Mouse (Mus musculus): ENCODE measurements around the gene Zfp668. TPM values are rescaled to one million over a fixed set of nuclear protein-coding genes. Genes with fewer than 3 reads are reported as not detected.

The Zfp668 gene
- polyA plus RNA-seq, 1 experiment from 2014 or later: 31.1 TPM

- 0 out of 2 replicates have a peak, but pooled peaks have one; percentile 2 for ATAC-seq (ENCODE audit: insufficient number of reproducible peaks, insufficient read depth, low FRiP score, low TSS enrichment, low read depth)
- WGBS: 4% methylated on average over 20 of the region's 20 CpGs
- H3K4me2 ChIP-seq: peak overlapping the region; percentile 88
- no peaks in the 10 kb centered on the region for H3K9me3 ChIP-seq
- peaks cover 27% of the 10 kb centered on the region for H3K4me1 ChIP-seq (replicated peaks)
- peak overlapping the region; percentile 99 for H3K27ac ChIP-seq
- peak overlapping the region; percentile 97 for H3K9ac ChIP-seq (replicated peaks)
- peaks cover 53% of the 10 kb centered on the region for H3K36me3 ChIP-seq
- H3K4me3 ChIP-seq (replicated peaks): peak overlapping the region; percentile 90
- no peaks in the 10 kb centered on the region for H3K27me3 ChIP-seq
These were observed 1.6 kb downstream of the Zfp668 start for GRCm38 (mm10) chr7:127874812-127875626.

- ATAC-seq (ENCODE audit: insufficient number of reproducible peaks, insufficient read depth, low FRiP score, low TSS enrichment, low read depth): no peak
- no peak overlapping the region for H3K27ac ChIP-seq
- no peak overlapping the region for H3K9ac ChIP-seq (replicated peaks)
- no peaks in the 10 kb centered on the region for H3K27me3 ChIP-seq
- no peak overlapping the region for H3K4me2 ChIP-seq
- no peaks in the 10 kb centered on the region for H3K9me3 ChIP-seq
- no peak overlapping the region for H3K4me3 ChIP-seq (replicated peaks)
- peaks cover 17% of the 10 kb centered on the region for H3K4me1 ChIP-seq (replicated peaks)
- peaks cover 62% of the 10 kb centered on the region for H3K36me3 ChIP-seq
- 85% methylated on average over 5 of the region's 5 CpGs for WGBS
These were observed 6.3 kb downstream of the Zfp668 start for GRCm38 (mm10) chr7:127870136-127870821.

GRCm38 (mm10) chr7:127869149-127869810 lies 7.3 kb downstream of the Zfp668 start:
- peaks cover 72% of the 10 kb centered on the region for H3K36me3 ChIP-seq
- no peaks in the 10 kb centered on the region for H3K9me3 ChIP-seq
- no peak overlapping the region for H3K4me2 ChIP-seq
- no peak overlapping the region for H3K9ac ChIP-seq (replicated peaks)
- H3K4me3 ChIP-seq (replicated peaks): no peak overlapping the region
- H3K27ac ChIP-seq: no peak overlapping the region
- H3K4me1 ChIP-seq (replicated peaks): peaks cover 13% of the 10 kb centered on the region
- WGBS: 87% methylated on average over 3 of the region's 3 CpGs
- no peaks in the 10 kb centered on the region for H3K27me3 ChIP-seq
- ATAC-seq (ENCODE audit: insufficient number of reproducible peaks, insufficient read depth, low FRiP score, low TSS enrichment, low read depth): no peak

GRCm38 (mm10) chr7:127867641-127868040 lies 9.0 kb downstream of the Zfp668 start:
- WGBS: 96% methylated on average over 18 of the region's 18 CpGs
- no peaks in the 10 kb centered on the region for H3K4me1 ChIP-seq (replicated peaks)
- H3K9ac ChIP-seq (replicated peaks): no peak overlapping the region
- peaks cover 65% of the 10 kb centered on the region for H3K36me3 ChIP-seq
- H3K4me3 ChIP-seq (replicated peaks): no peak overlapping the region
- H3K27me3 ChIP-seq: no peaks in the 10 kb centered on the region
- H3K9me3 ChIP-seq: no peaks in the 10 kb centered on the region
- H3K4me2 ChIP-seq: no peak overlapping the region
- no peak overlapping the region for H3K27ac ChIP-seq
- ATAC-seq (ENCODE audit: insufficient number of reproducible peaks, insufficient read depth, low FRiP score, low TSS enrichment, low read depth): no peak

- Histone ChIP-seq H3K9me3 (no peaks in the 10 kb centered on the region), H3K36me3 (peaks cover 57% of the 10 kb centered on the region), H3K4me2 (no peak overlapping the region), H3K4me3 (replicated peaks) (no peak overlapping the region), H3K27me3 (no peaks in the 10 kb centered on the region), H3K9ac (replicated peaks) (no peak overlapping the region), H3K4me1 (replicated peaks) (no peaks in the 10 kb centered on the region), H3K27ac (no peak overlapping the region)
- no peak for ATAC-seq (ENCODE audit: insufficient number of reproducible peaks, insufficient read depth, low FRiP score, low TSS enrichment, low read depth)
- WGBS: 90% methylated on average over 12 of the region's 12 CpGs
These were observed 10.2 kb downstream of the Zfp668 start for GRCm38 (mm10) chr7:127866434-127866833.

GRCm38 (mm10) chr7:127858258-127858657 lies 18.4 kb downstream of the Zfp668 start:
- H3K9me3 ChIP-seq: no peaks in the 10 kb centered on the region
- H3K27me3 ChIP-seq: no peaks in the 10 kb centered on the region
- H3K27ac ChIP-seq: no peak overlapping the region
- H3K4me3 ChIP-seq (replicated peaks): no peak overlapping the region
- H3K36me3 ChIP-seq: no peaks in the 10 kb centered on the region; the same call in 1 of the 2 replicates
- WGBS: 90% methylated on average over 6 of the region's 6 CpGs
- no peak overlapping the region for H3K4me2 ChIP-seq
- H3K9ac ChIP-seq (replicated peaks): no peak overlapping the region
- no peaks in the 10 kb centered on the region for H3K4me1 ChIP-seq (replicated peaks)
- no peak for ATAC-seq (ENCODE audit: insufficient number of reproducible peaks, insufficient read depth, low FRiP score, low TSS enrichment, low read depth)

- 66% methylated on average over 5 of the region's 5 CpGs for WGBS
- no peaks in the 10 kb centered on the region for H3K4me1 ChIP-seq (replicated peaks)
- H3K27ac ChIP-seq: no peak overlapping the region
- no peak for ATAC-seq (ENCODE audit: insufficient number of reproducible peaks, insufficient read depth, low FRiP score, low TSS enrichment, low read depth)
- H3K4me2 ChIP-seq: no peak overlapping the region
- H3K27me3 ChIP-seq: no peaks in the 10 kb centered on the region
- H3K9me3 ChIP-seq: no peaks in the 10 kb centered on the region
- peaks cover 26% of the 10 kb centered on the region for H3K36me3 ChIP-seq
- H3K4me3 ChIP-seq (replicated peaks): no peak overlapping the region
- H3K9ac ChIP-seq (replicated peaks): no peak overlapping the region
These were observed 25.7 kb downstream of the Zfp668 start for GRCm38 (mm10) chr7:127850906-127851305.

GRCm38 (mm10) chr7:127849973-127850875 lies 26.4 kb downstream of the Zfp668 start:
- Histone ChIP-seq H3K36me3 (peaks cover 29% of the 10 kb centered on the region), H3K4me2 (no peak overlapping the region), H3K9ac (replicated peaks) (no peak overlapping the region), H3K27me3 (no peaks in the 10 kb centered on the region), H3K27ac (no peak overlapping the region), H3K9me3 (no peaks in the 10 kb centered on the region), H3K4me1 (replicated peaks) (no peaks in the 10 kb centered on the region), H3K4me3 (replicated peaks) (no peak overlapping the region)
- 76% methylated on average over 6 of the region's 6 CpGs for WGBS
- ATAC-seq (ENCODE audit: insufficient number of reproducible peaks, insufficient read depth, low FRiP score, low TSS enrichment, low read depth): no peak

GRCm38 (mm10) chr7:127842001-127842718 lies 34.5 kb downstream of the Zfp668 start:
- H3K4me3 ChIP-seq (replicated peaks): peak overlapping the region; percentile 74
- peaks cover 8% of the 10 kb centered on the region for H3K4me1 ChIP-seq (replicated peaks)
- no peaks in the 10 kb centered on the region for H3K27me3 ChIP-seq
- peaks cover 33% of the 10 kb centered on the region for H3K36me3 ChIP-seq
- peak overlapping the region; percentile 87 for H3K27ac ChIP-seq
- WGBS: under 1% methylated on average over 40 of the region's 40 CpGs
- ATAC-seq (ENCODE audit: insufficient number of reproducible peaks, insufficient read depth, low FRiP score, low TSS enrichment, low read depth): peak; percentile 13
- peak overlapping the region; percentile 66 for H3K9ac ChIP-seq (replicated peaks)
- no peaks in the 10 kb centered on the region for H3K9me3 ChIP-seq
- H3K4me2 ChIP-seq: peak overlapping the region; percentile 94

- peaks cover 8% of the 10 kb centered on the region for H3K4me1 ChIP-seq (replicated peaks)
- peak overlapping the region; percentile 87 for H3K27ac ChIP-seq
- H3K36me3 ChIP-seq: peaks cover 26% of the 10 kb centered on the region
- H3K4me2 ChIP-seq: peak overlapping the region; percentile 94
- WGBS: under 1% methylated on average over 46 of the region's 46 CpGs
- H3K9me3 ChIP-seq: no peaks in the 10 kb centered on the region
- peak overlapping the region; percentile 74 for H3K4me3 ChIP-seq (replicated peaks)
- H3K9ac ChIP-seq (replicated peaks): peak overlapping the region; percentile 66
- peak; percentile 91 for ATAC-seq (ENCODE audit: insufficient number of reproducible peaks, insufficient read depth, low FRiP score, low TSS enrichment, low read depth)
- no peaks in the 10 kb centered on the region for H3K27me3 ChIP-seq
These were observed 35.2 kb downstream of the Zfp668 start for GRCm38 (mm10) chr7:127841340-127842000.
